7 mouse cellular contexts compared by ENCODE assay signal in the genomic region with DNA sequence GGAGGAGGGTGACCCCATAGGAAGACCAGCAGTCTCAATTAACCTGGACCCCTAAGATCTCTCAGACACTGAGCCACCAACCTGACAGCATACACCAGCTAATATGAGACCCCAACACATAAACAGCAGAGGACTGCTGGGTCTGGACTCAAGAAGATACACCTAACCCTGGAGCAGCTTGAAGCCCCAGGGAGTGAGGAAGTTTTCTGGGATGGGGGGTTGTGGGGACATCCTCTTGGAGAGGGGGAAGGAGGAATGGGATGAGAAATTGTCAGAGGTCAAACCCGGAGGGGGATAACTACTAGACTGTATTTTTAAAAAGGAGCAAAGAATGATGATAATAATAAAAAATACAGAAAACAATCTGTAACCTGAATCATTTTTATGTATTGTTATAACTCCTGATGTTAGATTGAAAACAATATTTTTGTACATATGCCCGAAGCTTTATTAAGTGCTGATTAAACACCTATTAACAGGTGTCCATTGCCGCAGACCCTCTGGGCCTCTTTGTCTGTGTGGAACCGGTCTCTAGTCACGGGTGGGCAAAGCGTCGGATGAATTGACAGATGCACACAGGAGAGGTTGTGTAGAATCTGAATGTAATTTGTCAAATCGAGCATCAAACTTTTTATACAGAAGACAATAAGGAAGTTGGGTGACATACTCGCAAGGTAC. TPM values are rescaled to one million over a fixed set of nuclear protein-coding genes. Genes with fewer than 3 reads are reported as not detected.
A peak's percentile ranks its signal among the peaks of the same experiment; 100 is the strongest.
DNase-seq lines count a peak whose midpoint lies in the region; TF ChIP-seq lines count a peak whose summit lies in the region.
"Not testable (repeated sequence)": the region's sequence is repeated elsewhere in the genome, so short reads cannot be mapped to it uniquely, and the experiment has no call there.
"Had no signal": no experiment of that assay in that cellular context is flagged by ENCODE, and none has a peak within 500 bp of the region (broad histone marks: within the 10 kb centered on the region; RNA-seq: fewer than 3 reads in every experiment).

No protein-coding gene starts in this region.

- 91% methylated on average over 9 of the region's 9 CpGs for WGBS in heart, embryonic 10.5 days
- WGBS in limb, embryonic 10.5 days: 95% methylated on average over 9 of the region's 9 CpGs

- not testable (repeated sequence) for TF ChIP-seq CTCF in E14TG2a.4 (conservative IDR thresholded peaks at IDR 0.05; ENCODE audit: low read length)

- not testable (repeated sequence) for H3K27me3 ChIP-seq in E14TG2a.4 (ENCODE audit: insufficient read depth, low read length); heart, embryonic 10.5 days (ENCODE audit: insufficient read depth, poor library complexity, severe bottlenecking); limb, embryonic 10.5 days (ENCODE audit: low read depth, poor library complexity, severe bottlenecking)

- DNase-seq in ES-E14 (ENCODE audit: low read depth, low spot score): not testable (repeated sequence)
- DNase-seq in ZHBTc4 (ENCODE audit: low read depth, low spot score): peak; percentile 61
- DNase-seq in heart, embryonic 10.5 days (ENCODE audit: low spot score): peak; percentile 58
- peak; percentile 4 for DNase-seq in limb, embryonic 10.5 days (ENCODE audit: low spot score)

- not testable (repeated sequence) for H3K9me3 ChIP-seq in E14TG2a.4 (ENCODE audit: low read length); ES-E14 (ENCODE audit: control insufficient read depth, insufficient read depth, low read depth, low read length); heart, embryonic 10.5 days; limb, embryonic 10.5 days (replicated peaks)

- peaks cover 80% of the 10 kb centered on the region for H3K4me1 ChIP-seq in E14TG2a.4 (replicated peaks; ENCODE audit: low read depth, low read length)
- peaks cover 11 to 33% of the 10 kb centered on the region in 2 experiments for H3K4me1 ChIP-seq in ES-E14 (ENCODE audit: control insufficient read depth in 2 of 2, insufficient read depth in 2 of 2, low read length in 2 of 2, poor library complexity in 1 of 2)
- not testable (repeated sequence) for H3K4me1 ChIP-seq in heart, embryonic 10.5 days; limb, embryonic 10.5 days

- H3K4me3 ChIP-seq in E14TG2a.4 (replicated peaks; ENCODE audit: low read length): peak overlapping the region; percentile 21
- H3K4me3 ChIP-seq in ES-E14 (ENCODE audit: insufficient read depth in 1 of 2, low read depth in 1 of 2, low read length in 2 of 2, poor library complexity in 1 of 2, severe bottlenecking in 1 of 2): peak overlapping the region; percentile 2 to 26; a peak in 3 of 4 replicates
- not testable (repeated sequence) for H3K4me3 ChIP-seq in heart, embryonic 10.5 days; limb, embryonic 10.5 days

- peaks cover 12% of the 10 kb centered on the region for H3K36me3 ChIP-seq in E14TG2a.4 (ENCODE audit: insufficient read depth, low read length)
- not testable (repeated sequence) for H3K36me3 ChIP-seq in ES-E14 (ENCODE audit: control insufficient read depth, insufficient read depth, low read length, poor library complexity, severe bottlenecking); heart, embryonic 10.5 days; limb, embryonic 10.5 days

- H3K9ac ChIP-seq in ES-E14 (ENCODE audit: insufficient read depth, low read depth, low read length, poor library complexity, severe bottlenecking): peak overlapping the region; percentile 73

- in situ Hi-C loops in ES-E14 (cut with MboI; ENCODE audit: low sequenced_read_pairs in 2 of 2, unreplicated experiment in 2 of 2): not testable (repeated sequence)

- peak overlapping the region; percentile 97 for H3K27ac ChIP-seq in ES-E14 (ENCODE audit: insufficient read depth, low read depth, low read length, poor library complexity, severe bottlenecking)
- H3K27ac ChIP-seq in heart, embryonic 10.5 days; limb, embryonic 10.5 days: not testable (repeated sequence)

RNA-seq across cellular contexts. Expression of a gene that starts 21.4 kb away (rescaled TPM):
- 8.2 and 10.1 TPM in 2 replicates for total RNA-seq in ES-E14 (2012; rRNA removed)
- 3.1 and 3.4 TPM in 2 replicates for polyA plus RNA-seq in heart, embryonic 10.5 days (2016; fragmentation: Nextera tagmentation; extraction: Ambion mirVana)
- 0.73 and 0.91 TPM in 2 replicates for polyA plus RNA-seq in limb, embryonic 10.5 days (2016; fragmentation: Nextera tagmentation; extraction: Ambion mirVana)
- total RNA-seq: MEL had no signal
- polyA plus RNA-seq: erythroblast, embryonic 14.5 days had no signal
